Mouse (Mus musculus) hindbrain, embryonic 11.5 days (tissue): ENCODE data around the gene Nars2. TPM values are rescaled to one million over a fixed set of nuclear protein-coding genes. Genes with fewer than 3 reads are reported as not detected.

Experiments
- ATAC-seq: fragments of 200-750 bp; cut with Nextera tagmentation; 2 replicates; pipeline ENCODE4 v1.8.0; 2017; ENCODE audit warnings: mild to moderate bottlenecking, moderate TSS enrichment, moderate library complexity; ENCODE audit not compliant: low FRiP score
- DNase-seq: peaks from one replicate; pipeline ENCODE4 v3.0.0-alpha.2; 2015; ENCODE audit warnings: low spot score
- H3K27ac ChIP-seq: fragments of 300-500 bp; sonication (generic); 2 replicates; pipeline ENCODE4 v1.5.1; 2014; ENCODE audit warnings: mild to moderate bottlenecking, low read depth, low read length
- H3K27me3 ChIP-seq: fragments of 300-500 bp; sonication (generic); 2 replicates; pipeline ENCODE4 v1.6.1; 2014; ENCODE audit warnings: mild to moderate bottlenecking, low read length, moderate library complexity, mixed read lengths; ENCODE audit not compliant: control insufficient read depth, insufficient read depth
- H3K36me3 ChIP-seq: fragments of 300-500 bp; sonication (generic); 2 replicates; pipeline ENCODE4 v1.6.1; 2014; ENCODE audit warnings: mild to moderate bottlenecking, low read length, moderate library complexity, mixed read lengths; ENCODE audit not compliant: control insufficient read depth, insufficient read depth
- H3K4me1 ChIP-seq: fragments of 300-500 bp; sonication (generic); replicated peaks from 2 replicates; pipeline ENCODE4 v1.6.1; 2014; ENCODE audit warnings: low read length, mixed read lengths; ENCODE audit not compliant: control insufficient read depth, insufficient read depth
- H3K4me2 ChIP-seq: fragments of 300-500 bp; sonication (generic); replicated peaks from 2 replicates; pipeline ENCODE4 v1.6.1; 2014; ENCODE audit warnings: mild to moderate bottlenecking, low read depth, low read length
- H3K4me3 ChIP-seq: fragments of 300-500 bp; sonication (generic); 2 replicates; pipeline ENCODE4 v1.5.1; 2014; ENCODE audit warnings: low read depth, low read length
- H3K9ac ChIP-seq: fragments of 300-500 bp; sonication (generic); 2 replicates; pipeline ENCODE4 v1.6.1; 2014; ENCODE audit warnings: low read depth, low read length
- H3K9me3 ChIP-seq: fragments of 300-500 bp; sonication (generic); 2 replicates; pipeline ENCODE4 v1.6.1; 2016; ENCODE audit warnings: low read length; ENCODE audit not compliant: control insufficient read depth
- WGBS: fragments of 180-500 bp; shearing (Covaris S2); extraction: QIAGEN DNeasy Blood & Tissue Kit; methylation state at CpG from one replicate; pipeline ENCODE4 v1.1.7; 2014; 5-methylcytosine and 5-hydroxymethylcytosine counted together
- polyA plus RNA-seq: library from polyadenylated mRNA; unstranded; fragments of >200 nt; fragmentation: Nextera tagmentation; extraction: Ambion mirVana; gene quantifications from 2 replicates; pipeline ENCODE4 v1.2.1, GENCODE M21; 2014

Nars2 gene
- polyA plus RNA-seq, 1 experiment from 2014 or later = 22.1 TPM

DNA sequence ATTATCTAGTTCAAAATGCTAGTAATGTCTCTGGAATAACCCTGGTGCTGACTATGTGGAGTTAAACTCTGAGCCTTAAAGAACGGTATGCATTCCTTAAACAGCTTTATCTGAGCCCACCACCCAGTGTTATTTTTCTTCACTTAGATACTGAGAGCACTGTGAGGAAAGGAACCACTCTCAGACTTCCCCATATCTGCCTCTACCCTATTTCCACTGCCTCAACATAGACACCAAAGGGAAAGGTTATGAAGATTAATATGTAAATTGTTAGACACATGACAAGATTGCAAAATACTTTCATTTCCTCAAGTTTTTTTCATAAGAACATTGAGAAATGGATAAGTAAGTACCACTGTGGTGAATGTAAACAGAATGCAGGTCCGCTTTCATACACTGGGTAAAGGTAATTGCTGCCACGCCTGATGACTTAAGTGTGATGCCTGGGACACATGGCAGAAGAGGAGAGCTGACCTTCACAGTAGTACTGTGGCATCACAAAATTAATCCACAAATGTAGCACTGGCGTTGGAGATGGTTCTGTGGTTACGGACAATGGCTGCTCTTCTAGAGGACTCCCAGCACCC is 75.6 kb downstream of the Nars2 start:
- no peak overlapping the region for H3K9ac ChIP-seq
- no peaks in the 10 kb centered on the region for H3K4me1 ChIP-seq
- no peak overlapping the region for H3K27ac ChIP-seq
- WGBS = 94% methylated on average over 5 of the region's 5 CpGs
- DNase-seq = no peak
- H3K27me3 ChIP-seq = no peaks in the 10 kb centered on the region
- no peaks in the 10 kb centered on the region for H3K9me3 ChIP-seq
- no peak overlapping the region for H3K4me2 ChIP-seq
- H3K4me3 ChIP-seq = no peak overlapping the region
- H3K36me3 ChIP-seq = no peaks in the 10 kb centered on the region
- no peak for ATAC-seq

DNA sequence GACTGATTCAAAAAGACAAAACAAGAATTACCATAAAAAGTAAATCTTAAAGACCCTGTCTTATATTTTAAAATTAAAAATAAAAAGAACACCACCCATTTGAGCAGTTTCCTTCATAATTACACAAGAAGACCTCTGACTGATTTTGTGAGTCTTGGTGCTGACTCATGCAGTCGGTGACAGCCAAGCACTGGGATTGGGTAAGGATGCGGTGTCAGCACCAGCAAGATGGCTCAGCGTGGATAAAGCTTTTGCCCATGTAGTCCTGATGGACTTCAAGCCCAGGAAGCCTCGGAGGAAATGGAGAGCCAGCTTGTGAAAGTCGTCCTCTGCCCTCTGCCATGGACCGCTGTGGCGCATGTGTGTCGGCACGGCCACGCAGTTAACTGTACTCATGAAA is 77.8 kb downstream of the Nars2 start:
- ATAC-seq = no peak
- WGBS = 96% methylated on average over 10 of the region's 10 CpGs

DNA sequence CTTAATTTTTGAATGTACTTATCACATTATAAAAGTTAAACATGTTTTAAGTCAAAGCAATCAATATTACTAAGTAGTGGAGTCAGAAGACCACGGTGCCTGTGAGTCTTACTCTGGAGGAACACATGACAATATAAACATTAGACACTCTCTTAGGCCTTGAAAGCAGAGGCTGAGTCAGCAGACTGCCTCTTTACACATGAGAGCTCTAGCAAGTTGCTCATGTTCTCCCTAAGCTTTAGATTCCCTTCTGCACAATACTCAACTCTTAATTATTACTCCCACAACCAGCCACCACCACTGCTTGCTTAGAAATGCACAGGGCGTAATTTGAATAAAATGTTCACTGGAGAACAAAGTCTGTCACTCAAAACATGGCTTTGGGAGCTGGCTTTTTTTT is 81.1 kb downstream of the Nars2 start:
- H3K4me1 ChIP-seq = no peaks in the 10 kb centered on the region
- H3K4me3 ChIP-seq = no peak overlapping the region
- H3K36me3 ChIP-seq = no peaks in the 10 kb centered on the region
- H3K27me3 ChIP-seq = no peaks in the 10 kb centered on the region
- DNase-seq = no peak
- no peak overlapping the region for H3K9ac ChIP-seq
- no peak overlapping the region for H3K4me2 ChIP-seq
- 85% methylated on average over 2 of the region's 2 CpGs for WGBS
- H3K9me3 ChIP-seq = no peaks in the 10 kb centered on the region
- H3K27ac ChIP-seq = no peak overlapping the region
- no peak for ATAC-seq

More for the DNA sequence above, 77.8 kb downstream of the Nars2 start:
- no peak overlapping the region for H3K27ac ChIP-seq
- no peaks in the 10 kb centered on the region for H3K36me3 ChIP-seq
- no peak overlapping the region for H3K9ac ChIP-seq
- H3K27me3 ChIP-seq = no peaks in the 10 kb centered on the region
- H3K4me3 ChIP-seq = no peak overlapping the region
- no peaks in the 10 kb centered on the region for H3K4me1 ChIP-seq
- no peak overlapping the region for H3K4me2 ChIP-seq
- no peaks in the 10 kb centered on the region for H3K9me3 ChIP-seq
- no peak for DNase-seq

DNA sequence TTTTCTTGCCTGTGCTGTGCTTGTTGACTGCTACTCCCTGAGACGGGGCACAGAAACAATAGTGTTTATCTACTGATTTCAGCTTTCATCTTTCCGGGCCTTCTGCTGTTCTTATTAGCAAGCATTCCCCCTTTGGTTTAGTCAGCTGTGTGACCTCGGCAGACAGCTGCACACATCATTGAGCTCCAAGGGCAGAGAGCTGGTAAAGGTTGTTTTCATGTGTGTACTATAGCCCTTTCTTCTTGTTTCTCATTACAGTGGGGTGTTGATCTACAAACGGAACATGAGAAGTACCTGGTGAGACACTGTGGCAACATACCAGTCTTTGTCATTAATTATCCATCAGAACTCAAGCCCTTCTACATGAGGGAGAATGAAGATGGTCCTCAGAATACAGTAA is 88.3 kb downstream of the Nars2 start:
- Histone ChIP-seq H3K27ac (no peak overlapping the region), H3K4me2 (no peak overlapping the region), H3K9me3 (no peaks in the 10 kb centered on the region), H3K36me3 (no peaks in the 10 kb centered on the region), H3K4me3 (no peak overlapping the region), H3K27me3 (no peaks in the 10 kb centered on the region), H3K9ac (no peak overlapping the region), H3K4me1 (no peaks in the 10 kb centered on the region)
- DNase-seq = no peak
- 62% methylated on average over 4 of the region's 4 CpGs for WGBS
- no peak for ATAC-seq

DNA sequence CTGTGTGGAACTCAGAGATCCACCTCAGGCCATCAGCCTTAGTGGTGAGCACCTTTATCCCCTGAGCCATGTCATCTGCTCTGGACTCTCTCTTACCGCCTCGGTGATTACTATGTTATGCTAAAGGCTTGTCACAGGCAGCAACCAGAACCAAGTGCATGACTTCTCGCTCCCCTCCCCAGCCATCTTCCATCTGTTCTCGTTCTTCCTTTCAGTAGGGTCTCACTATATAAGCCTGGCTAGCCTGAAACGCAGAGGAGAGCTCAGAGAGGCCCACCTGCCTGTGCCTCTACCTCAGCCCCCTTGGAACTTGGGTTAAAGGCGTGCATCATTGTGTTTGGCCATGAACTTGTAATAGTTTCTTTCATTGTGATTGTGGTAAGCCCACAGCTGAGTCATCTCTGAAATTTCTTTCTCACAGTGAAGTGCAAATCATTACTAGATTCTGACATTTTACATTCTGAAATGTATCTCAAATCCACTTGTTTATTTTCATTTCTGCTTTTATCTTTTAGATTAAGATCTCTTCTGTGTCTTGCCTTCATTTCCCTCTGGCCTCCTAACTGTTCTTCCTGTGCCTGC is 90.7 kb downstream of the Nars2 start:
- Histone ChIP-seq H3K27me3 (no peaks in the 10 kb centered on the region), H3K9ac (no peak overlapping the region), H3K4me3 (no peak overlapping the region), H3K27ac (no peak overlapping the region), H3K4me1 (no peaks in the 10 kb centered on the region), H3K4me2 (no peak overlapping the region), H3K36me3 (no peaks in the 10 kb centered on the region), H3K9me3 (no peaks in the 10 kb centered on the region)
- no peak for DNase-seq
- 89% methylated on average over 6 of the region's 6 CpGs for WGBS
- no peak for ATAC-seq

DNA sequence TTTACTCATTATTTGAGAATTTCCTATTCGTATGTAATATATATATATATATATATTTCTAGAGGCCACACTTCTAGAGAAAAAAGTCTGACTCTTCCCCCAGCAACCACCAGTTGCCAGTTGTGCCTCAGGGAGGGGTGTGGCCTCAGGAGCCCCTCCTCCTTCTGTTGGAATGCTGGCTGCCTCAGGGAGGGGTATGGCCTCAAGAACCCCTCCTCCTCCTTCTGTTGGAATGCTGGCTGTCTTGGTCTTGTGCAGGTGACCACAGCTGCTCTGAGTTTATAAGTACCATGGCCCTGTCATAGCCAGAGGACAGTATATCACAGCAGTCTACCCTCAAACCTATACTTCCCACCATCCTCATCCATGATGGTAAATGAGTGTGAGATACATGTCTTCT is 91.7 kb downstream of the Nars2 start:
- Histone ChIP-seq H3K36me3 (no peaks in the 10 kb centered on the region), H3K9ac (no peak overlapping the region)
- no peak for DNase-seq

DNA sequence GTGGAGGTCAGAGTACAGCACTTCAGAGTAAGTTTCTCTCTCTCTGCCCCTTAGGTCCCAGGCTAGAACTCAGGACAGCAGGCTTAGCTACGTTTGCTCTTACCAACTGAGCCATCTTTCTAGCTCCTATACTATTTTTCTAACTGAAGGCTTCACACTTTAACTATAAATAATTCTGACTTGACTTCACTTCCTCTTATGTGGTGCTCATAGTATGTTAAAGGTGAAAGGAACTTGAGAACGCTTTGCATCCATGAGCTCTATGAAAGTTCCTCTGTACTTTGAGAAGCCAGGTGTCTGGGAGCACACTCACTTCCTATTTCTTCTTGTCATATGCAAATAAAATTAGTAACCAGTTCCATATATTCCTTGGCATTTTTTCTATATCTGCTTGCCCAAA is 109.7 kb downstream of the Nars2 start:
- Histone ChIP-seq H3K27ac (no peak overlapping the region), H3K4me2 (no peak overlapping the region), H3K4me3 (no peak overlapping the region), H3K36me3 (no peaks in the 10 kb centered on the region), H3K9ac (no peak overlapping the region), H3K9me3 (no peaks in the 10 kb centered on the region), H3K27me3 (no peaks in the 10 kb centered on the region), H3K4me1 (no peaks in the 10 kb centered on the region)
- DNase-seq (no peak), ATAC-seq (no peak)
- 96% methylated on average over 2 of the region's 2 CpGs for WGBS

More for the DNA sequence above, 91.7 kb downstream of the Nars2 start:
- ATAC-seq = no peak
- Histone ChIP-seq H3K4me2 (no peak overlapping the region), H3K4me3 (no peak overlapping the region), H3K4me1 (no peaks in the 10 kb centered on the region), H3K27ac (no peak overlapping the region), H3K9me3 (no peaks in the 10 kb centered on the region), H3K27me3 (no peaks in the 10 kb centered on the region)
- 93% methylated on average over 1 of the region's 1 CpGs for WGBS

DNA sequence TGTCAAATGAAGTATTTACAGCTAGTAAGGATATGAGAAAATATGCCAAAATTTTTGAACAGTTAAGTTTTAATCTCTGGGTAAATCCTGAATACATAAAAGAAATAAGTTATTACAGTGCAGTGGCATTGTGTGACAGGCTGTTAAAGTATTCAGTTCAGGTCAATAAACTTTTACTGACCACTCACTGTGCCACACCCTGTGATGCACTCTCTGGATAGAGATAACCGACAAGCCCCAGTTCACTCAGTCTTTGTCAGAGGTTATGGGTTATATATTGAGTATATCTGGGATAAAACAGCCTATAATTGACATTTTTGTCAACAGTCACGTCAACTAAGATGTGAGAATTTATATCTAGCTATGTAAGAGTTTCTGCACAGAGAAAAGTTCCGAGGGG is 120.2 kb downstream of the Nars2 start:
- no peaks in the 10 kb centered on the region for H3K4me1 ChIP-seq
- no peaks in the 10 kb centered on the region for H3K9me3 ChIP-seq
- no peaks in the 10 kb centered on the region for H3K36me3 ChIP-seq
- ATAC-seq = no peak
- H3K4me3 ChIP-seq = no peak overlapping the region
- WGBS = 89% methylated on average over 3 of the region's 3 CpGs
- H3K4me2 ChIP-seq = no peak overlapping the region
- H3K27ac ChIP-seq = no peak overlapping the region
- DNase-seq = no peak
- H3K27me3 ChIP-seq = no peaks in the 10 kb centered on the region
- no peak overlapping the region for H3K9ac ChIP-seq

DNA sequence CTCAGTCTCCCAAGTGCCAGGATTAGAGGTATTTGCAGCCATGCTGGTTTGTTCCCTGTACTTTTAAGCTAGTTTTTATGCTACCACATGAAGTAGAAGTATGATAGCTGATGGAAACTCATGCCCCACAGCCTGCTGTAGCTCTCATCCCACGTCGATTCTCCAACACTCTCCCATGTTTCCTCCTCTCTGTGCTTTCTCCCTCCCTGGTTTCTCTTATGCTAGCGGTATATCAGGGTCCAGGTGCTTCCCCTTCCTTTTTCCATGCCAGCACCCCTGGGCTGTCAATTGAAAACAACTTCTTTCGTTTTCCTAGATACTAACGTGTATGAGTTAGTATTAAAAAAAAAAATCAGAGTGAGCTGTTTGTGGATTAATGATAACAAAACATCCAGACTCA is 120.8 kb downstream of the Nars2 start:
- ATAC-seq (no peak), DNase-seq (no peak)
- H3K36me3 ChIP-seq = no peaks in the 10 kb centered on the region
- H3K4me3 ChIP-seq = no peak overlapping the region
- WGBS = 85% methylated on average over 5 of the region's 5 CpGs
- H3K9me3 ChIP-seq = no peaks in the 10 kb centered on the region
- no peak overlapping the region for H3K4me2 ChIP-seq
- no peak overlapping the region for H3K27ac ChIP-seq
- H3K4me1 ChIP-seq = no peaks in the 10 kb centered on the region
- H3K27me3 ChIP-seq = no peaks in the 10 kb centered on the region
- no peak overlapping the region for H3K9ac ChIP-seq
